Comparison of ENCODE assay signal across 8 mouse cellular contexts in the genomic region with DNA sequence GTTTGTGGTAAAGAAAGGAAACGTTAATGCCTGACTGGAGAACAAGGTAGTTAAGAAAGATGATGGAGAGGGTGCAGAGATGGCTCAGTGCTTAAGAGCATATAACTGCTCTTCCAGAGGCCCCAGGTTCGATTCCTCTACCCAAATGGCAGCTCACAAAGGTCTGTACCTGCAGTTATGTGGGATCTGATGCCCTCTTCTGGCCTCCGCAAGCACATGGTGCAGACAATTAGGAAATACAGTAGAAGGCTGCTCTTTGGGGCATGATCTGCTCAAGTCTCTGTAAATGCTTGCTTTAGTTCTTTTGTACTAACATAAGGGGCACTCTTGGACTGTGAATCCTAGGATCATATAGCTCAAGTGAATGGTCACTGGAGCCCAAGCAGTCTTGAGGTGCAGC. TPM values are rescaled to one million over a fixed set of nuclear protein-coding genes. Genes with fewer than 3 reads are reported as not detected.
DNase-seq lines count a peak whose midpoint lies in the region; ATAC-seq lines count a peak whose summit lies in the region.

No protein-coding gene starts in this region.

- H3K4me1 ChIP-seq in forebrain, embryonic 13.5 days = peaks cover 6% of the 10 kb centered on the region
- peaks cover 2% of the 10 kb centered on the region; the same call in 1 of the 2 replicates for H3K4me1 ChIP-seq in hindbrain, embryonic 15.5 days (replicated peaks)
- peaks cover 49% of the 10 kb centered on the region for H3K4me1 ChIP-seq in megakaryocyte, embryonic 14.5 days

- no peaks in the 10 kb centered on the region for H3K9me3 ChIP-seq in forebrain, embryonic 13.5 days (replicated peaks)
- H3K9me3 ChIP-seq in hindbrain, embryonic 15.5 days = no peaks in the 10 kb centered on the region
- no peaks in the 10 kb centered on the region for H3K9me3 ChIP-seq in megakaryocyte, embryonic 14.5 days

- peak overlapping the region; percentile 79; the same call in 1 of the 2 replicates for H3K27ac ChIP-seq in forebrain, embryonic 13.5 days
- H3K27ac ChIP-seq in hindbrain, embryonic 15.5 days (replicated peaks) = peak overlapping the region; percentile 87

- intact Hi-C loops in left cerebral cortex, postnatal 14 days (cut with DNase I) = loop anchor here (2.0 to 10.0 kb wide), 3 partner anchors 64 to 314 kb away; a partner anchor contains a TSS

- DNase-seq in embryo, embryonic 10 days (ENCODE audit: low spot score) = peak; percentile 53
- no peak for DNase-seq in embryo, embryonic 9.5 days (ENCODE audit: extremely low spot score)
- peak; percentile 36 for DNase-seq in c-Kit-negative CD71-positive TER-119-positive erythroid progenitor cells, embryonic 14.5 days (ENCODE audit: low read depth, low spot score)
- DNase-seq in left cerebral cortex, postnatal 14 days (ENCODE audit: low spot score in 2 of 2) = peak; percentile 51 to 59
- DNase-seq in right cerebral cortex, postnatal 36 days (ENCODE audit: low spot score in 2 of 2) = peak; percentile 26 to 38

- H3K36me3 ChIP-seq in forebrain, embryonic 13.5 days (ENCODE audit: poor library complexity, severe bottlenecking) = no peaks in the 10 kb centered on the region; the same call in 1 of the 2 replicates
- no peaks in the 10 kb centered on the region for H3K36me3 ChIP-seq in hindbrain, embryonic 15.5 days
- H3K36me3 ChIP-seq in megakaryocyte, embryonic 14.5 days (replicated peaks; ENCODE audit: low read length) = peaks cover 19% of the 10 kb centered on the region

- H3K4me2 ChIP-seq in forebrain, embryonic 13.5 days = peak overlapping the region; percentile 73
- peak overlapping the region; percentile 69 for H3K4me2 ChIP-seq in hindbrain, embryonic 15.5 days

- no peak overlapping the region; the same call in 1 of the 2 replicates for H3K9ac ChIP-seq in forebrain, embryonic 13.5 days
- H3K9ac ChIP-seq in hindbrain, embryonic 15.5 days = peak overlapping the region; percentile 73

- H3K27me3 ChIP-seq in forebrain, embryonic 13.5 days = no peaks in the 10 kb centered on the region
- H3K27me3 ChIP-seq in hindbrain, embryonic 15.5 days = no peaks in the 10 kb centered on the region
- no peaks in the 10 kb centered on the region for H3K27me3 ChIP-seq in megakaryocyte, embryonic 14.5 days (replicated peaks)

- WGBS in forebrain, embryonic 13.5 days = 24% methylated on average over 3 of the region's 3 CpGs
- WGBS in hindbrain, embryonic 15.5 days = 32% methylated on average over 3 of the region's 3 CpGs

- peak; percentile 44 for ATAC-seq in forebrain, embryonic 13.5 days
- peak; percentile 27 for ATAC-seq in hindbrain, embryonic 15.5 days (ENCODE audit: low FRiP score, low read depth)

- peak overlapping the region; percentile 80 for H3K4me3 ChIP-seq in forebrain, embryonic 13.5 days
- H3K4me3 ChIP-seq in hindbrain, embryonic 15.5 days = peak overlapping the region; percentile 75
- H3K4me3 ChIP-seq in megakaryocyte, embryonic 14.5 days (replicated peaks) = peak overlapping the region; percentile 98

RNA-seq across cellular contexts. Expression of a gene that starts 0.6 kb away (rescaled TPM):
- polyA plus RNA-seq in forebrain, embryonic 13.5 days (2015; fragmentation: Nextera tagmentation; extraction: Ambion mirVana) = 27.8 and 30.2 TPM in 2 replicates
- 9.3 and 12.1 TPM in 2 replicates for polyA plus RNA-seq in hindbrain, embryonic 15.5 days (2015; fragmentation: Nextera tagmentation; extraction: Ambion mirVana)
- total RNA-seq in left cerebral cortex, postnatal 14 days (2021) = 1 to 10 TPM; 8.0 to 8.3 TPM
- polyA plus RNA-seq in megakaryocyte, embryonic 14.5 days (2012; ENCODE audit: insufficient read depth, low replicate concordance) = 4.0 and 4.8 TPM in 2 replicates

RNA-seq across cellular contexts. Expression of a gene that starts 7.4 kb away (rescaled TPM):
- polyA plus RNA-seq in forebrain, embryonic 13.5 days (2015; fragmentation: Nextera tagmentation; extraction: Ambion mirVana) = 0.18 and 0.34 TPM in 2 replicates
- polyA plus RNA-seq in hindbrain, embryonic 15.5 days (2015; fragmentation: Nextera tagmentation; extraction: Ambion mirVana) = 0.26 and 0.34 TPM in 2 replicates
- under 1 TPM; 0.22 to 0.44 TPM for total RNA-seq in left cerebral cortex, postnatal 14 days (2021)
- polyA plus RNA-seq in megakaryocyte, embryonic 14.5 days (2012; ENCODE audit: insufficient read depth, low replicate concordance) = 0.23 TPM in 1 of 2 replicates, not detected in the other

RNA-seq across cellular contexts. Expression of a gene that starts 47.5 kb away (rescaled TPM):
- 0.35 and 0.36 TPM in 2 replicates for polyA plus RNA-seq in forebrain, embryonic 13.5 days (2015; fragmentation: Nextera tagmentation; extraction: Ambion mirVana)
- 0.37 and 0.84 TPM in 2 replicates for polyA plus RNA-seq in hindbrain, embryonic 15.5 days (2015; fragmentation: Nextera tagmentation; extraction: Ambion mirVana)
- total RNA-seq in left cerebral cortex, postnatal 14 days (2021) = under 1 TPM; 0.47 to 0.77 TPM
- not detected in 2 replicates for polyA plus RNA-seq in megakaryocyte, embryonic 14.5 days (2012; ENCODE audit: insufficient read depth, low replicate concordance)
